Mouse (Mus musculus) ES-E14 (cell line): ENCODE measurements at regions not wholly inside any gene's neighbourhood (a gene's known extent, or its start where the extent isn't known, plus 50 kb on each side); places are given as distances from the start of the nearest gene placed in this dataset.

Experiments
- CHD2 ChIP-seq: IDR thresholded peaks from 2 replicates; pipeline ENCODE4 v1.6.1; 2014; ENCODE audit warnings: mild to moderate bottlenecking, low read depth, low read length, inconsistent platforms
- MAFK ChIP-seq: IDR thresholded peaks from 2 replicates; pipeline ENCODE4 v1.6.1; 2014; ENCODE audit warnings: mild to moderate bottlenecking, low read depth, low read length, inconsistent platforms; ENCODE audit not compliant: insufficient read depth
- ZC3H11A ChIP-seq: IDR thresholded peaks from 2 replicates; pipeline ENCODE4 v1.6.1; 2012; ENCODE audit warnings: low read depth, mild to moderate bottlenecking, inconsistent platforms, low read length, borderline replicate concordance
- ZNF384 ChIP-seq: IDR thresholded peaks from 2 replicates; pipeline ENCODE4 v1.6.1; 2012; ENCODE audit warnings: low read depth, low read length, inconsistent platforms

DNA sequence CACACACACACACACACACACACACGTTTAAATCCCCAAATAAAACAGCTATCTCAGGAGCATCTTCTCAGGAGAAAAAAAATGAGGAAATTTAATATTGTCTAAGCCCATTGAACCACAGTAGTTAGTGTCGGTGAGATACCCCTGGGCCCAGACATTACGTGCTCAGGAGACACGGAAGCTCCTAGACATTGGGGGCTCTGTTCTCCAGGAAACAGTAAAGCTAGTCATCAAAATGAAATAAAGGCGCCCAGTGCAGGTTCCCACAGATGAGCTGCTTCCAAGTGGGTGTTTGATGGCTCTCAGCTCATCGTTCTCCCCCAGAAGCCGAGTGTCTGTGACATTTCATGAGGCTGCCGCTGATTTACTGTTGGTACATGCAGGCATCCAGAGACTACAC is 325.8 kb upstream of the Gm5415 start:
- TF ChIP-seq MAFK (no peak), ZNF384 (no peak), CHD2 (no peak), ZC3H11A (no peak)
